Mouse (Mus musculus) 416B (cell line): ENCODE results near the gene Lrp1.
A peak's percentile ranks its signal among the peaks of the same experiment; 100 is the strongest.

Source experiments
- DNase-seq: peaks from one replicate; pipeline ENCODE4 v3.0.0; 2011; ENCODE audit warnings: low read depth

Lrp1 gene

DNA sequence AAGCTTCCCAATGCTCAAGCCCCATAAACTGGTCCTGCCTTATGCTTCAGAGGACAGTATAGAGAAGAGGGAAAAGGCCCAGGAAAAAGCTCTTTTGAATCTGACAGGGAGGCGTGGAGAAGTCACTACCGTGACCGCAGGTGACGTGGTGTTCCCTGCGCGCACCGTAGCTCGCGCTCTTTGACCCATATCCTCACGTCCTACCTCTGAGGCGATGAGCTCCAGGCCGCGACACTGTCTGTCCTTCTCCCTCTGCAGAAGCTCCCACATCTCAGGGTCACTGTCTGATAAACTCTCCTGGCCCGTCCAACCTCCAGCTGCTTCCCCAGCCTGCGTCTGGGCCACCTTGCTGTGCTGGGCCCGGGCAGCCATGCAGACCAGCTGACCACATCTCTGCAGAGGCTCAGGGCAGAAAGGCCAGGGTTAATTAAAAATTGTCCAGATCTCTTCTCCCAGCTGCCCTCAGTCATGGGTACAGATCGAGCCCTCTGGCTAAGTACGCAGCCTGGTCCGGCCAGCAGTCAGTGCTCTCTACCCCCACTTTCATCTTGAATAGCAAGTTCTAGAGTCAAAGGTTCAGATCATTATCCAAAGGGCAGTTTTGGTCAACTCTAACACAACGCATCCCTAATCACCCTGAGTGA is 100.1 kb downstream of the Lrp1 start:
- DNase-seq, result no peak

GRCm38 (mm10) chr10:127519903-127520713 is 100.8 kb downstream of the Lrp1 start:
- no peak for DNase-seq

DNA sequence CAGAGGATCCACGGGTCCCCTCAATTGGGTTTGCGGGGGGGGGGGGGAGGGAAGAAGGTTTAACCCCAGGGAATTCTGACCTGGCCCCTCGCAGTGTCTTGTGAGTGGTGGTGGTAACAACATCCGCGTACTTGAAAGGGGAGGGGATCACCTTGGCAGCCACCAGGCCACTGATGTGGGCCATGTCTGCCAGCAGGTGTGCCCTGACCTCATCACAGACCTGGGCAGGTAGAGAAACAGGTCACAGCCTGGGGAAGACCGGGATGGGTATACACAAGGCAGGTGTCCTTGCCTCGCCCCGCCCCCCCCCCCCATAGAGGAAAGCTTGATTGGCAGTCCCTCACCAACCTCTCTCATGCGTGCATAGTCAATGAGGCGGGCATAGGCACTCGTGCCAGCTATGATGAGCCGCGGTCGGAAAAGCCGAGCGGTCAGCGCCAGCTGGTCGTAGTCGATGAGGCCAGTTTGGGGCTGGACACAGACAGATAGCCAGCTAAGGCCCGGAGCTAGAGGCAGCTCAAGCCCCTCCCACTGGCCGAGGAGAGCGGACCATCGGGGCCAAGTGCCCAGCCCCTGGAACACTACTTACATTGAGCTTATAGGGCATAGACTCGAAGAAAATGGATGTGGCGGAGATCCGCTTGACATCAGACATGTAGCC is 101.8 kb downstream of the Lrp1 start:
- DNase-seq, result no peak

GRCm38 (mm10) chr10:127517941-127518340 is 103.0 kb downstream of the Lrp1 start:
- DNase-seq, result no peak

GRCm38 (mm10) chr10:127516576-127517260 is 104.2 kb downstream of the Lrp1 start:
- DNase-seq, result no peak

DNA sequence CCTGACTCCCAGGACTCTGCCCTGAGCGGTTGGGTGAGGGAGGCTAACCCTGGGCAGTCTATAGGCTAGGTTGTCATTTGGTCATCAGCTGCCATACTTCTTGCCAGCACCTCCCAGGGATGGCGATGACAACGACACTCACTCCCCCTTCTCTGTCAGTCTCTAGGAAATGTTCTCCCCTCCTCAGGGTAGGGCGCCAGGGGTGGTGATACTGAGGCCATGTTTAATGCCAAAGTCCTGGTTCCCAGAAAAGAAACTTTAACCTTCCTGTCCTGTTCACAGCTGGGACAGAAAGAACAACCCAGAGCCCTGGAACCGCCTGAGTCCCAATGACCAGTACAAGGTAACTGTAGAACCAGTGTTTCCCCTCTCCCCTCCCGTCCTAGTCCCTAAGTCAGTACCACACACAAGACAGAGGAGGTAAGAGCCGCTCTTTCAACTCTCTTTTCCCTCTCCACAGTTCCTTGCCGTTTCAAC is 104.9 kb downstream of the Lrp1 start:
- DNase-seq, result no peak

- DNase-seq, result no peak
Observed at GRCm38 (mm10) chr10:127515271-127515982, 105.5 kb downstream of the Lrp1 start.

DNA sequence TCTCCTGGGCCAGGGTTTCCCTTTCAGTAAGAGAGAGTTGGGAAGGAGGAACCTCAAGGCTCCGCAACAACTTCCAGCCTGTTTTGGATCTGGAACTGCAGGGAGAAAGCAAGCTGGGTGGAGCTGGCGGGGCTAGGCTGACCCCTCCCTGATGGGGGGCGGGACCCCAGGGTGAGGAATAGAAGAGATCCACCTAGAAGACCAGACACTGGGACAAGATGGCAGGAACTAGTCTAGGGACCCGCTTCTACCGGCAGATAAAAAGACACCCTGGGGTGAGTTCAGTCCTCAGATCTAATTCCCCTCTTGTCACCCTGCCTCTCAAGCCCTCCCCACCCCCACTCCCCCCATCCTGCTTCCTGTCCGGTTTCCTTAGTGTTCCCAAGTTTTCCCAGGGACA is 106.2 kb downstream of the Lrp1 start, which contains the start of gene Ndufa4l2:
Gene Ndufa4l2, plus strand, starts transcription at position 204 of the 400 bp plus-strand sequence.
- DNase-seq, result no peak

DNA sequence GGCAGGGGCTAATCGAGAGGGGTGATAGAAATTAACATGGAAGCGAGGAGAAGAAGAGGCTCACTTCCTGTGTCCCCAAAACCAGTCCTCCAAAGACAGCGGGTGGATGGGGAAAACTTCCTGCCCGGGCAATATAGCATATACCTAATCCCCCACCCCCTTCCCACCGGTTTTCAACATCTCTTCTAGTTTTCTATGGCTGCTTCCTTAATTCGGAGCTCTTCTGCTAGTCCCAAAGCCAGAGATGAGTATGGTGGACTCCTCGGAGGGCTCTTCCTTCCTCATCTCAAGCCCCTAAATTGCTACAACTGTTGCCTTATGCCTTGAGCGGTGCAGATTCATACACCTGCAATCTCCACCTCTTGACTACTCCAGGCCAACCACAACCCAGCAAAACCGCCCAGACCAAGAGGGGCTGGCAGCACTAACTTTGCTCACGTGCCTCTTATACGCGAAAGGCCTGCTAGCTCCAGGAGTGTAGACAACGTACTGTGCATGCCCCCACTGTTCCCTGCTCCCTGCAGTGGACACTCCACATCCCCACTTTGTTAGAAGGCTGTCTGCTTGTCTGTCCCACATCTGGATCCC is 106.7 kb downstream of the Lrp1 start:
- no peak for DNase-seq

DNA sequence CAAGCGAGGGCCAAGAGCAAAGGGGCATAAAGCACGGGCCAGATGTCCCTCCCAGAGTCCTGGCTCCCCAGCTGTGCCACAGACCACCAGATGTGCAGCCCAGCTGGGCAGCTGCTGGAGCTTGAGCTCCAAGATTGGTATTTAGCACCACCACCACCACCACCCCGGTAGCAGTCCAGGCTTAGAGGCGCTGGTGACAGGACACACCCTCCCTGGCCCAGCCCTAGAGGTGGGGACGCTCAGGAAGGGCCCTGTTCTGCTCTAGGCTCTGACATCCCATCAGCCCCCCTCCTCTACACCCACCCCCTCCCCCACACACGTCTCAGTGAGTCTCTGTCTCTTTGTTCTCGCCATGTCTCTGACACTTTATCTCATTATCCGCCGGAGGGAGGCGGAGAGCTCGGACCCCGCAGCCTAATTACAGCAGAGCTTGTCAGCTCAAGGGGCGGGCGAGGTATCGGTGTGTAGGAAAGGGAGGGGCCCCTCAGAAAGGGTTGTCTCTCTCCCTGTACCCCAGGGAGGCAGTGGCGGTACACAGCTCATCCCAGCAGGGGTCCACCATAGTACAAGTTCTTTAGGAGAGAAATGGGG is 107.4 kb downstream of the Lrp1 start:
- peak; percentile 36 for DNase-seq

- DNase-seq, result peak; percentile 92
Observed at GRCm38 (mm10) chr10:127512813-127513212, 108.1 kb downstream of the Lrp1 start.

DNA sequence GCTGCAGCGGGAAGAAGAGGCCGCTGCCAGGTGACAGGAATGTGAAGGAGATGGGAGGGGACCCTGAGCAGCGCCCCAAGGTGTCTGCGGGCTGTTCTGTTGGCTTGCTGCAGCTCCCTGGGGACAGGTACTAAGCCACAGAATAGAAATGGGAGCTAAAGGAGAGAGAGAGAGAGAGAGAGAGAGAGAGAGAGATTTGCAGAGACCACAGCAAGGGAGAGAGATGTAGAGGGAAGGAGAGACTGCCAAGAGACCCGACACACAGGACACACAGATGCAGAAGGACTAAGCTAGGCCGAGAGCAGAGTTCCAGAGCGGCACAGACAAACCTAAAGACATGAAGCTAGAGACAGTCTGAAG is 108.7 kb downstream of the Lrp1 start:
- no peak for DNase-seq

DNA sequence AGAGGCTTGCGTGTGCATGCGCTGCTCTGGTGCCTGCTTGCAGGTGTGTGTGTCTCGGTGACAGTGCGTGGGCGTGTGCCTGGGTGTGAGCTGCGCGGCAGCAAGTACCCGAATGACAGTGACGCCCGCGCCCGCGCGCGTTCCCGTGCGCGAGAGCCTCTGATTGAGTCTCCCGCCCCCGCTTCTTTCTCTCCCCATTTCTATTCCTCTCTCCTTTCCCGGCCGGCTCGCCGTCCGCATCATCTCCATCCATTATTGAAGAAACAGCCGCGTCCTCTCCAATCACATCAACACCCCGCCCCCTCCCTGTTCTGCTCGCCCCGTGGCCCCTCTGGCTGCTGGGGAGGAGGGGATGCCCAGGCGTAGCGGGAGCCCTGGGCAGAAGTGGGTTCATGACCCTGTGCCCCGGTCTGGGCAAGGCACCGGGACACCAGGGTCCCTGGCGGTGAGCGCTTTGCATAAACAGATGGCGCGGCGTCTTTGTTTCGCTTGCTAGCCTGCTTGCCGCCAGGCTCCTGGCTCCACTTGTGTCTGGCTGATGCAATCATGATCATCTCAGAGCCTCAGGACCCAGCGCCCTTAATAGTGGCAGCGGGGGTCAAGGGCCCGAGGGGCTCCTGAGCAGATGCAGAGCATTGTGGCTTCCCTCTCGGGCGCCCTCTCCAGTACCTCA is 109.2 kb downstream of the Lrp1 start:
- DNase-seq, result peak; percentile 57

DNA sequence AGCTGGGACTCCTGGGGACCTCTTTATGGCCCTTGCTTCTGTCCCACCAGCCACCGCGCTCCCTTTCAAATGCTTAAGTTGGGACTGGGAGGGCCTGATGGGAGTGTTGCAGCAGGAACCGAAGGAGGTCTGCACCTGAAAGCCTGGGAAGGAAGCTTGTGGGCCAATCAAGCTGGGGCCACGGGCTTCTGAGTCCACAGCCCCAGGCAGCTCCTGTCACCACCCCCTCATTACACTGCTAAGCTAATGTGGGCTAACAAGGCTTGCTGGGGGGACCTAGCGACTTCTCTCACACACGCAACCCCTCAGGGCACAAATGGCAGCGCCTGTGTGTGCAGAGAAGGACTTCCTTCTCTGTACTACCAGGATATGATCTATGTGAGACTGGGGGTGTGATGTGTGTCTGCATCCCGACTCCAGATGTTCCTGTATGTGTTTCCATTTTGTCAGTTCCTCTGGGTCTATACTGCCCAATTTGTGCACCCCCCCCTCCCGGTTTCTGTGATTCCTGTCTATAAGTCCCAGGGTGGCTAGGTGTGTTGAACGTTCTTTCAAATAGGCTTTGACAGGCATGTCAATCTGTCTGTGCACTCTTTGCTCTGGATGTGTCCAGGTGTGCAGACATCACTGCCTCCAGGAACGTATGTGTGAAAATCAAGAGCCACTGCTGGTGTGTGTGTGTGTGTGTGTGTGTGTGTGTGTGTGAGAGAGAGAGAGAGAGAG is 109.9 kb downstream of the Lrp1 start:
- DNase-seq, result no peak

- DNase-seq, result no peak
Observed at GRCm38 (mm10) chr10:127509837-127510701, 110.9 kb downstream of the Lrp1 start.

DNA sequence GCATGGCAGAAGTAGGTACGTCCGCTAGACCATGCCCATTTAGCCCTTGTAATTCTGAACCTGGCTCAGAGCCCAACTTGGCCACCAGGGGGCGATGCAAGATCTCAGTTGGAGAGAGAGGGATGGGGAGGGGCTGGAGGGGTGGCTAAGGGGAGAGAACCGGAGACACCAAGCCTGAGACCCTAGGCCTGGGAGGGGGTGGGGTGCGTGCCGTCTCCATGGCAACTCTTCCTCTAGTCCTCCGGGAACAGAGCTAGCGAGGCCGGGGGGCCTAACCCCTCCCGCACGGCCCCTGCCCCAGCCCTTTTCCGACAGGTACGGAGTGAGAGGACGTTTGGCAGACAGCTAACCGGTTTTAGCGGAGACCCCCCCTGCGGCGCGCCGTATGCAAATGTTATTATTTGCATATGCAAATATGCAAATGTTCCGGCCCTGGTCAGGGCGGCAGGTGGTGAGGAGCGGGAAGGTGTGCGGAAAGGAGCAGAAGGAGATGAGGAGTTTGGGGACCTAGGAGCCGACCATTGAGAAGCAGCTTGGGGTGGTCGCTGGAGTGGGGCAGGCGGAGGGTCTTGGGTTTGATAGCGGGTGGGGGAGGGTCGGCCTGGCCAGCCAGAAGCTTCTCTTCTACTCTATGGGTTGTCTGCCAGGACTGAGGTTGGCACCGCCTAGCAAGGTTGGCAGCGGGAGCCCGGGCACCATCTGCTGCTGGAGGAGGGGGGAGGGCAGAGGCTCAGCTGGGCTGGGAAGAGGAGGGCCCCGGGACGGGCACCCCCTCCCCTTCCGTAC is 111.7 kb downstream of the Lrp1 start:
- DNase-seq, result peak; percentile 81

DNA sequence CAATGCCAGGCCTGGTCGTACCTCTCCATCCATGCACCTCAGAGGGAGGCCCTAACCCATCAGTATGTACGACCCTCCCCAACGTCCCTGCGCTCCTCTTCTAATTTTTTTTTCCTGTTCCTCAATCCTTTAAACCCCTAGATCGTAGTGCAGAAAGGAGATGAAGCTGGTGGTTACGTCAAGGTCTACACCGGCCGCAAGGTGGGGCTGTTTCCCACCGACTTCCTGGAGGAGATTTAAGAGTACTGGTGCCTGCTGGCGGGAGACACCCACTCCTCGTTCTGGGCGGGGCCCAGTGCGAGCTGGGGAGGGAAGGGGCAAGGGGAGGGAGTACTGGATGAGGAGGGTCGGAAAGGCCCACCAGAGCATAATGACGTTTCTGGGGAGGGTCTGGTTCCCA is 112.7 kb downstream of the Lrp1 start:
- peak; percentile 82 for DNase-seq
